Comparison of ENCODE assay signal across 8 mouse cellular contexts in genomic region chr14:20479291-20480194, GRCm38 (mm10). TPM values are rescaled to one million over a fixed set of nuclear protein-coding genes. Genes with fewer than 3 reads are reported as not detected.
A peak's percentile ranks its signal among the peaks of the same experiment; 100 is the strongest.
DNase-seq lines count a peak whose midpoint lies in the region; ATAC-seq and TF ChIP-seq lines count a peak whose summit lies in the region.

Gene Anxa7, minus strand, starts transcription at chr14:20480133.

- peaks cover 37% of the 10 kb centered on the region for H3K4me1 ChIP-seq in G1E (ENCODE audit: insufficient read depth, low read depth, low read length)
- peaks cover 9% of the 10 kb centered on the region for H3K4me1 ChIP-seq in forebrain, embryonic 16.5 days (replicated peaks; ENCODE audit: control insufficient read depth, insufficient read depth, low read length)
- H3K4me1 ChIP-seq in lung, embryonic 15.5 days = peaks cover 14% of the 10 kb centered on the region

- H3K36me3 ChIP-seq in G1E (replicated peaks) = peaks cover 39% of the 10 kb centered on the region
- no peaks in the 10 kb centered on the region for H3K36me3 ChIP-seq in forebrain, embryonic 16.5 days (ENCODE audit: control insufficient read depth, insufficient read depth)
- H3K36me3 ChIP-seq in lung, embryonic 15.5 days = 0 out of 2 replicates have a peak, but pooled peaks cover 2% of the 10 kb centered on the region

- H3K4me2 ChIP-seq in forebrain, embryonic 16.5 days (ENCODE audit: low read length) = peak within 1 kb of the TSS; percentile 88
- peak within 1 kb of the TSS; percentile 79 for H3K4me2 ChIP-seq in lung, embryonic 15.5 days

- no peaks in the 10 kb centered on the region for H3K27me3 ChIP-seq in G1E (ENCODE audit: insufficient read depth, low read length)
- no peaks in the 10 kb centered on the region for H3K27me3 ChIP-seq in forebrain, embryonic 16.5 days (replicated peaks; ENCODE audit: control insufficient read depth, insufficient read depth, low read length)
- no peaks in the 10 kb centered on the region for H3K27me3 ChIP-seq in lung, embryonic 15.5 days

- intact Hi-C loops in heart, postnatal 36 days (cut with DNase I) = loop anchor here (2.0 to 10.0 kb wide), 3 partner anchors 67 to 195 kb away; partner anchors contain the start of genes Ppp3cb and Sec24c

- TF ChIP-seq CTCF in G1E (IDR thresholded peaks at IDR 0.05; ENCODE audit: low read depth, low read length) = no peak

- peak; percentile 58 for ATAC-seq in G1E (ENCODE audit: extremely low read depth, insufficient number of reproducible peaks, low FRiP score, poor library complexity, severe bottlenecking)
- ATAC-seq in forebrain, embryonic 16.5 days = peak; percentile 83
- ATAC-seq in lung, embryonic 15.5 days (ENCODE audit: borderline replicate concordance, extremely low read depth, low FRiP score, low TSS enrichment) = peak; percentile 90

- peak within 1 kb of the TSS; percentile 84 for H3K4me3 ChIP-seq in G1E (ENCODE audit: low read depth, low read length)
- peak within 1 kb of the TSS; percentile 78 for H3K4me3 ChIP-seq in forebrain, embryonic 16.5 days (replicated peaks; ENCODE audit: low read length)
- H3K4me3 ChIP-seq in lung, embryonic 15.5 days = peak within 1 kb of the TSS; percentile 85

- peak; percentile 44 for DNase-seq in G1E (ENCODE audit: low spot score)
- DNase-seq in cerebellum, adult 18-20 months = peak; percentile 73 to 75
- DNase-seq in heart, postnatal 36 days = peak; percentile 78 to 85
- peak; percentile 65 to 75 for DNase-seq in layer of hippocampus, adult 8-10 months (ENCODE audit: low spot score in 2 of 2)
- DNase-seq in ovary, postnatal 10 days (ENCODE audit: low spot score) = peak; percentile 46
- peak; percentile 54 to 66 for DNase-seq in thymus, postnatal 10 days (ENCODE audit: low spot score in 2 of 2)

- 2% methylated on average over 48 of the region's 48 CpGs for WGBS in forebrain, embryonic 16.5 days
- WGBS in lung, embryonic 15.5 days = under 1% methylated on average over 48 of the region's 48 CpGs

- H3K27ac ChIP-seq in forebrain, embryonic 16.5 days (ENCODE audit: low read length) = no peak within 1 kb of the TSS
- H3K27ac ChIP-seq in lung, embryonic 15.5 days = peak within 1 kb of the TSS; percentile 78

- H3K9me3 ChIP-seq in G1E (replicated peaks) = no peaks in the 10 kb centered on the region
- H3K9me3 ChIP-seq in forebrain, embryonic 16.5 days (ENCODE audit: control insufficient read depth, low read length) = no peaks in the 10 kb centered on the region
- no peaks in the 10 kb centered on the region for H3K9me3 ChIP-seq in lung, embryonic 15.5 days

- peak within 1 kb of the TSS; percentile 70 for H3K9ac ChIP-seq in forebrain, embryonic 16.5 days (replicated peaks; ENCODE audit: low read depth, low read length)
- peak within 1 kb of the TSS; percentile 74 for H3K9ac ChIP-seq in lung, embryonic 15.5 days

RNA-seq across cellular contexts. Expression of gene Anxa7, which starts in this region (rescaled TPM):
- 87.7 and 107 TPM in 2 replicates for total RNA-seq in G1E (2014; fragmentation: Nextera tagmentation)
- 84.4 and 85.4 TPM in 2 replicates for total RNA-seq in G1E (2017)
- polyA plus RNA-seq in G1E (2012) = 33.6 and 40.4 TPM in 2 replicates
- 16.7 and 18.9 TPM in 2 replicates for polyA plus RNA-seq in forebrain, embryonic 16.5 days (2015; fragmentation: Nextera tagmentation; extraction: Ambion mirVana)
- 10 to 100 TPM; 52.3 to 55.4 TPM for total RNA-seq in heart, postnatal 36 days (2021)
- 10 to 100 TPM; 84.3 to 86.7 (median 85.4) TPM for total RNA-seq in layer of hippocampus, adult 8-10 months (2022)
- 38.8 and 44.7 TPM in 2 replicates for polyA plus RNA-seq in lung, embryonic 15.5 days (2015; fragmentation: Nextera tagmentation; extraction: Ambion mirVana)
